Mouse (Mus musculus) olfactory bulb, adult 2 months (tissue): ENCODE measurements around the gene Mnat1.

Source experiments
- CTCF ChIP-seq: fragments of 200-500 bp; IDR thresholded peaks from 2 replicates; pipeline ENCODE4 v1.5.1; 2012; ENCODE audit warnings: low read depth, mild to moderate bottlenecking, low read length, moderate library complexity; ENCODE audit not compliant: insufficient read depth
- POLR2A ChIP-seq: fragments of 200-500 bp; IDR thresholded peaks from 2 replicates; pipeline ENCODE4 v1.6.1; 2012; ENCODE audit warnings: mild to moderate bottlenecking, low read depth, low read length, moderate library complexity; ENCODE audit not compliant: insufficient read depth

GRCm38 (mm10) chr12:73112326-73113087 is 11.0 kb upstream of the Mnat1 start:
- TF ChIP-seq POLR2A (no peak), CTCF (no peak)
